Mouse (Mus musculus): ENCODE measurements at regions not wholly inside any gene's neighbourhood (a gene's known extent, or its start where the extent isn't known, plus 50 kb on each side); places are given as distances from the start of the nearest gene placed in this dataset.

- no peak for TF ChIP-seq EP300 (IDR thresholded peaks at IDR 0.05; ENCODE audit: insufficient read depth, low read depth, low read length)
- no peak for TF ChIP-seq POLR2A (IDR thresholded peaks at IDR 0.05; ENCODE audit: insufficient read depth, low read length)
- TF ChIP-seq CTCF (IDR thresholded peaks at IDR 0.05; ENCODE audit: low read depth, low read length): no peak
These were observed 428.2 kb downstream of the Arl6ip6 start for GRCm38 (mm10) chr2:53619681-53620080.

All from ES-Bruce4 (cell line).